Mouse (Mus musculus): ENCODE measurements at regions not wholly inside any gene's neighbourhood (a gene's known extent, or its start where the extent isn't known, plus 50 kb on each side); places are given as distances from the start of the nearest gene placed in this dataset.

- TF ChIP-seq CTCF (IDR thresholded peaks at IDR 0.05; ENCODE audit: extremely low read depth, insufficient read depth, low read length) (no peak), POLR2A (IDR thresholded peaks at IDR 0.05; ENCODE audit: extremely low read depth, insufficient read depth, low read length) (no peak)
Measured at GRCm38 (mm10) chr1:17978086-17978485, 167.6 kb downstream of the Crisp4 start.
